Mouse (Mus musculus) kidney, adult 8-10 months (tissue): ENCODE measurements around the gene P3h3.
"Not testable (repeated sequence)": the region's sequence is repeated elsewhere in the genome, so short reads cannot be mapped to it uniquely, and the experiment has no call there.

Source experiments
- DNase-seq, 2 experiments: peaks; one replicate each; pipeline ENCODE4 v3.0.0; 2022

Gene P3h3

DNA sequence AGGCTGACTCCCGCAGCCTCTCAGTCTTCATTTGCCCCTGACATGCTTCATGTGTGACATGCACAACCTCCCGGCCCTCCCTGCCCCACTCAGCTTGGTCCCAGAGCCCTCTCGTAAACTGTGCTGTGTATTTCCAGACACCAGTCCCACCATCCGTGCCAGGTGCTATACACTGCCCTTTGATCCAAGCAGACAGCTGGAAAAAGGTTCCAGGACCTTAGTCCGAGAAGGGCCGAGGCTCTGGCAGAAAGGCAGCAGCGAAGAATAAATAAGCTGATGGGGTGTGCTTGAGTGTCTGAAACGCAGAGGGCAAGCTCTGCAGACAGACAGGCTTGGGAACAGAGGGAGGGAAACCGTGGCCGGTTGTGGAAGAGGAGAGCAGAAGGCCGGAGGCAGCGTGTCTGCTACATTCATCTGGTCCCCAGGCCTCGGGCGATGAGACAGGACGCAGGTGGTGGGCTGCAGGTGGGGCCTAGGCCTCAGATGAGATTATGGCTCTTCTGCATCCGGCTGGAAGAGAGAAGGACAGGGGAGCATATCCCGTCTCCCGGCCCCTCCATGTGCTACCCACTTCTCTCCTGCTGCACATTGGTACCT lies 8.3 kb upstream of the P3h3 start:
- peak in 1 of 2 experiments; percentile 25 for DNase-seq

DNA sequence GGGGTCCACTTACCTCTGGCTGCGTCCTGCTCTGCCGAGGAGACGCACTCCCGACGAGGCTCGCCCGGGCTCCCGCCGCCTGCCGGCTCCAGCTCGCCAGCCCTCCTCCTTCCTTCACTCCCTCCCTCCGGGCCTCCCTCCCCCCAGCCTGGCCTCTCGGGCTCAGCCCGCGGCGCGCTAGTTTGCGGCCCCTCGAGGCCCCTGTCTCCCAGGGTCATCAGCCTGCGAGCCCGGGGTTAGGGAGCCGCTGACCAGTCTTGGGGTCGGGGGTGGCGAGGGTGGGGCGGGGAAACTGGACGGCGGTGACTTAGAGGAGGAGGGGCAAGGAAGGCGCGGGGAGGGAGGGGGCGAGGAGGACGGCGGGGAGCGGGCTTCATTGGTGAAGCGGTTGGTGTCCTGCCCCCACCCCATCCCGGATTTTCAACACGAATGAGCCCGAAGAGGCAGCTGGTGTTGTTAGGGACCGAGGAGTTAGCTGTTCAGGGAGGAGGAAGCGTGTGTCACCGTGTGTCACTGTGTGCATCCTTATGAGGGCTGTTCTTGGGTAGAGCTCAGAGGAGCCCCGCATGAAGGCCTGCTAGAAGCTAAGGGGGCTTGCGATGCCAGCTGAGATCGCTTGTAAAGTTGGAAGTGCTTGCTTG lies 6.2 kb upstream of the P3h3 start, which contains the start of gene Gpr162:
Gpr162 (minus strand) TSS at position 326 of the 641 bp plus-strand sequence.
- DNase-seq: peak; percentile 27 to 34

DNA sequence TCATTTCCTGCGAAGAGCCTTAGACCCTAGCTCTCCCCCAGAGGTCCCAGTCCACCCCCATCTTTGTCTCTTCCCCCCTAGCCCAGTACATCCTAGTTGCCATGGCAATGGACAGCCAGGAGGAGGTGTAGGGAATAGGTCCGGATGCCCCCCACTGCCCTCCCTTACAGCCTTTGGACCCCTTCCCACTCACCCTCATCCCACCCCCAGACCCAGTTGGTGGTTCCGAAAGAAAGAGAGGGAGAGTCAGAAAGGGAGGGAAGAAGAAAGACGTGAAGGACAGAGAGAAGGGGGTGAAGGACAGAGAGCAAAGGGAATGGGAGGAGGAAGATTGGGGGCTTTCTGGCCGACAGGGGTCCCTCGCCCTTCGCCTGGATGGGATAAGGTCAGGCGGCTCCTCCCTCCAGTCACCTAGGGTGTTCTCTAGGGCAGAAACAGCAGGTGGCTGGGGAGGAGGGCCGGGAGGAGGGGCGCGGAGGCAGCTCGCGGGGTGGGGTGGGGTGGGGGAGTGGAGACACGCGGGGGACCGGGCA lies 5.6 kb upstream of the P3h3 start:
- no peak for DNase-seq

DNA sequence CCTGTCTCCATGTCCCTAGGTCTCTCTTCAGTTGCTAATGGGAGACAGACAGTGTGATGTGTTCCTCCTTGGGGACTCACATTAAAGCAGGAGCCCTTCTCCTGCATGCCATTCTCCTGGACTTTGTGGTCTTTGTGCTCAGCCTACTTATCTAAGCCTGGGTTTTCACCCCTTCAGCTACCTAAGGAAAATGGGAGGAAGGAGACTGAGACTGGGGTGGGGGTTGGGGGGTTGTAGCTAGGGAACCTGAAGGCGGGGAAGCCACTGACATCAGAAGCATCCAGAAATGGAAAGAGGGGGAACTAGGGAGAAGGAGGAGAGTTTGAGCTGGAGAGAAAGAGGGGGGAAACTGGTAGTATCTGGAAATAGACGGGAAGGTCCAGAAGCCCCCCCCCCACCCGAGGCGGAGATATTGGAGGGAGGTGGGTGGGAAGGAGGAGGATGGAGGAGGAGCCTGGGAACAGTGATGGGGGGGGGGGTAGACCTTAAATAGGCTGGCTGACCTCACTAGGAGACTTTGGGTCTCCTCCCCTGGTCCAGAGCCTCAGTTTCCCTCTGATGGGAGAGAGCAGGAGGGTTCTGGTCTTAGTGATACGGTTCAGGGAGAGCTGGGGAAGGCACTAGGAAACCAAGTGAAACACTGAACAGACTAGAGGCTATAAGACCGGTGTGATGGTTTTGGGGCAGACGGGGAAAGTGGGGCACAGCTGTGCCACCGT lies 5.0 kb upstream of the P3h3 start:
- no peak for DNase-seq

DNA sequence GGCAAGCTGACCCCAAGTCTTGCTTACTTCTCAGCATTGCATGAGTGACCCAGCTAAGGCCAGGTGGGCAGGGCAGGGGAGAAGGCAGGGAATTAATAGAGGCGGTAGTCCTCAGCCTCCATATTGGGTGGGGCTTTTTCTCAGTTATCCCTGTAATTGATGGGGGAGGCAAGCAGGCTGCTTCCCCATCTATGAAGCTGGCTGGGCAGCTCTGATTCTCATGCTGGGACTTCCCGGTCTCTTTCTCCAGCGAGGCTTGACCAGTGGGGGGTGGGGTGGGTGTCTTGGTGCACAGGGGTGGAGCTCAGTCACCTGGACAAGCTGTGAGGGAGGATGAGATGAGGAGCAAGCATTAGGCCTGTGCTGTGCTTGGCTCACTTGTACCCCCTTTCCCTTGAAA lies 4.2 kb upstream of the P3h3 start:
- DNase-seq: no peak

GRCm38 (mm10) chr6:124861266-124861665 lies 3.7 kb upstream of the P3h3 start:
- no peak for DNase-seq

- no peak for DNase-seq
These were observed 3.0 kb upstream of the P3h3 start for GRCm38 (mm10) chr6:124860511-124860910.

DNA sequence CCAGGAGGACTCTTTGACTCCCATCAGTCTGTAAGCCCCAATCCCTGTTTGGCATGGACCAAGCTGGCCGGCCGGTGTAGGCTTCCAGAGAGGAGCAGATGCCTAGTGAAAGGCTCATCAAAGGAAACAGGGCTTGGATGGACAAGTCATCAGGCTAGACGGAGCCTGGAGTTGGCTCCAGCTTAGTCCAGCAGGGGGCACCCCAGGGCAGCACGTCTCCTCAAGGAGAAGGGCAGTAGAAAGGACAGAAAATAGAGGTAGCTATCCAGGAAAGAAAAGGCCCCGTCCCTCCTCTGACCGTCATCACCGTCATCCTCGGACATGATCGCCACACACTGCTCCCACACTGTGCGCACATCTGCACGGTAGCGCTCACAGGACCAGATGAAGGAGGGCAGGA lies 2.2 kb upstream of the P3h3 start:
- DNase-seq: peak; percentile 80 to 90

DNA sequence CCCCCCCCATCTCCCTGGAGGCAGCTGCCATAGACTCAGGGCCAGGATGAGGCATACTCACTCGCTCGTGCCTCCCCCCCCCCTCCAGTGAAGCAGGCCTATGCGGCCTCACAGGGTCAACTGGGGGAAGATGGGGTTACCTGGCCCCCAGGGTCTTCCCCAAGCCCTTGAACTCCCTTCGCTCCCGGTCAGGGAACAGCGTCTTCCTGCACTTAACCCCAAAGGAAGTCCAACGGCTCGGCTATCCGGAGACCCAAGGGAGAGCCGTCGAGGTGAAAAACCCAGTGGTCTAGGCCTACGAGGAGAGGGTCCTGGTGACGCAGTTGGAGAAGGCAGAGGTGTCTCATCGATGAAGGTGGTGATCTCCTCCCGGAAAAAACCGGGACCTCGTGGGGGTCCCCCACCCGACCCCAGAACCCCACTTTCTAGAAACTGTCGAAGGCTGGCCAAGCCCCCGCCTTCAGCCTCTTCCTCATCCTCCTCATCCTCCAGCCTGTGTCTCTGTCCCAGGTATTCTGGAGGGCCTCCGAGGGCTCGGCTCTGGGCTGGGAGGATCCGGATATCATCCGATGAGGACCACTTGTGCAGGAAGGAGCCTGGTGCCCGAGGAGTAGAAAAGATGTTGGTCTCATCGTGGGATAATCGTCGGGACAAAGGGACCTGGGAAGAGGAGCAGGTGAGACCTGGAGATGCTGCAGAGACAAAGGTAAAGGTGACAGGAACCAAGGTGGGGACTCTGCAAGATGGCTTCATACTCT lies 1.2 kb upstream of the P3h3 start:
- DNase-seq: no peak

DNA sequence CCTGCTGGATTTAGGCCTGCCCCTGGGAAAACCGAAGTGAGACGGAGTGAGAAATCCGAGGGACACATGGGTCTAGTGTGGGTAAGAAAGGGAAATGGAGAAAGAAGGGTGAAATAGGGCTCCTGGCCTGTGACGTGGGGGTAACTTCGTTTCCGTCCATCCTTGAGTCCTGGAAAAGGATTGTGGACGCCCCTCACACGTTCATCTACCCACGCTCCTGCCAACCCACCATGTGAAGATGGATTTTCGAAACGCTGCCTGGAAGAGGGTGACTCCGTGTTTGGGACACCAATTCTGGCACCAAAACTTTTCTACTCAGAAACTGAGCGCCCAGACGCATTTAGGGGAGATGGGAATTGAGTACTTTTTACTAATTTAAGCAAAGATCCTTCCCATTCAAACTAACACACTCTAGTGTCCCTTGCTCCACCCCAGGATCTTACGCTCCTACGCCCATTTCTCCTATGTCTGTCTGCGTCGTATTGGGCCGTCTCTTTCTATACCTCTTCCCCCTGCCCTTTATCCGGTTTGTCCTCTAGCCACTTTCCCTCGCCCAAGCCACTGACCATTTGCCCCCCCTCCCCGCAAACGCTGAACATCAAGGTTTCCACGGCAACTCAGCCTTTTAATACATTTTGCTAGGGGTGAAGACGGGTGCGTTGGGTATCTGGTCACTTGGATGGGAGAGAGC lies 433 bp upstream of the P3h3 start:
- DNase-seq: no peak

DNA sequence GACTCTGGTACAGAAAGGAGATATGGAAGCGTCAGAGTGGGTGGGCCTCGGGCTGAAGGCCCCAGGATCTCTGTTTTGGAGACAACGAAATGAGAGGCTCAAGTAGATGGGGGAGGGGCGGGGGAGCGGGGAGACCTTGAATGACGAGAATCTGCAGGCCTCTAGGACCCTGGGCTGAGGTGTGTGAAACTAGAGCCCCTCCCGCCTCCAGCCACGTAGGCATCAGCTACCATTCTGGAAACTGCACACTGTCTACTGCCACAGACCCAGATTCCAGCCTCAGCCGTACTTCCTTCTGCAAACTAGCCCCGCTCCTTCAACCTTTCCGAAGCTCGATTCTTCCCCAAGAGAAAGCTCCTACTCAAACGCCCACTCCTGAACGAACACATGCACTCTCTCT lies 1.2 kb downstream of the P3h3 start:
- no peak for DNase-seq

GRCm38 (mm10) chr6:124854647-124855046 lies 2.9 kb downstream of the P3h3 start:
- DNase-seq: no peak

- no peak for DNase-seq
These were observed 7.0 kb downstream of the P3h3 start for GRCm38 (mm10) chr6:124850535-124850934.

- peak; percentile 85 to 93 for DNase-seq
These were observed 10.2 kb downstream of the P3h3 start for GRCm38 (mm10) chr6:124847305-124847704.

- DNase-seq: no peak
These were observed 17.0 kb downstream of the P3h3 start, which contains the start of gene Gnb3 for GRCm38 (mm10) chr6:124840241-124841167. TSS of gene Gnb3 (minus strand) at chr6:124840275.

DNA sequence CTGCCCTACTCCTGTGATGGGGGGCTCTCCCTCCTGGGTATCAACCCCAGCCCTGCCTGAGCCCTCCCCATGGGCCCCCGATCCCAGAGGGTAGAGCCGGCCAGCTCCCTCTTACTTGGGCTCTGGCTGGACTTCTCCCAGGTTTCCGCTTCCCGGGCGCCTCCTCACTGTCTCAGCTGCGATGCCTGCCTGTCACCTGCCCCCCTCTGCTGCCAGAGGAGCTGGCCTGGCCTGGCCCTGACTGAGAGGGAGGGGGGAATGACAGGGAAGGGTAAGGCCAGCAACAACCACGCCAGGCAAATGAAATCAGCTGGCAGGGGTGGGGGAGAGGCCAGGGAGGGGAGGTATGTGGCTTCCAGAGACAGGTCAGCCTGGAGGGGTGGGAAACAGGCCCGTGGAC lies 17.7 kb downstream of the P3h3 start:
- no peak for DNase-seq

GRCm38 (mm10) chr6:124836411-124836810 lies 21.1 kb downstream of the P3h3 start:
- no peak for DNase-seq

DNA sequence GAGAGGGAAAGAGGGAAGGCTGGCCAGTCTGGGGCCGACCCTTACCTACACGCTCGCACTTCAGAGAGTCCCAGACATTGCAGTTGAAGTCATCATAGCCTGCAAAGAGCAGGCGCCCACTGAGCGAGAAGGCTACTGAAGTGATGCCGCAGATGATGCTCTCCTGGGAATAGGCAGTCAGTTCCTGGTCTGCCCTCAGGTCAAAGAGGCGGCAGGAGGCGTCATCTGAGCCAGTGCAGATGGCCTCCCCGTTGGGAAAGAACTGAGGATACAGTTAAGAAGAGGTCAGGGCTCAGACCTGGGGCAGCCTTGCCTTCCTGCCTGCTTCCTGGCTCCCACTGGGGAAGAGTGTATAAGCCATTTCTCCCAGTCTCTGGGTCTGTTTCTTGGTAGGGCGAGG lies 22.0 kb downstream of the P3h3 start:
- DNase-seq: no peak

- DNase-seq: no peak
These were observed 23.0 kb downstream of the P3h3 start for GRCm38 (mm10) chr6:124834512-124835081.

GRCm38 (mm10) chr6:124831649-124832048 lies 25.9 kb downstream of the P3h3 start:
- DNase-seq: no peak

DNA sequence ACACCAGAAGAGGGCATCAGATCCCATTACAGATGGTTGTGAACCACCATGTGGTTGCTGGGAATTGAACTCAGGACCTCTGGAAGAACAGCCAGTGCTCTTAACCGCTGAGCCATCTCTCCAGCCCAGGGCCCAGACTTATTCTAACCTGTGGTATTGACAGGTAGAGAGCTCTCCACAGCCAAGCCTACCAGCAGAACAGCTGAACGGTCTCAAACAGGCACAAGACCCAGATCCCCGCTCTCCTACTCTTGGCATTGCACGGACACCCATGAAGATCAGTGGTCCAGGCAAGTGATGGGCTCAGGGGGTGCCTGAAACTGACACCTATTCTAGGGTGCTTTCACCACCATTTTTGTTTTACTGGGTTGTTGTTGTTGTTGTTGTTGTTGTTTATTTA lies 26.4 kb downstream of the P3h3 start:
- not testable (repeated sequence) for DNase-seq
